Mouse (Mus musculus): Measurements from ENCODE around the gene Tet2. TPM values are rescaled to one million over a fixed set of nuclear protein-coding genes. Genes with fewer than 3 reads are reported as not detected.

Gene Tet2
- total RNA-seq, 4 experiments from 2014 or later: 27.6 to 77.3 (median 50.2) TPM

DNA sequence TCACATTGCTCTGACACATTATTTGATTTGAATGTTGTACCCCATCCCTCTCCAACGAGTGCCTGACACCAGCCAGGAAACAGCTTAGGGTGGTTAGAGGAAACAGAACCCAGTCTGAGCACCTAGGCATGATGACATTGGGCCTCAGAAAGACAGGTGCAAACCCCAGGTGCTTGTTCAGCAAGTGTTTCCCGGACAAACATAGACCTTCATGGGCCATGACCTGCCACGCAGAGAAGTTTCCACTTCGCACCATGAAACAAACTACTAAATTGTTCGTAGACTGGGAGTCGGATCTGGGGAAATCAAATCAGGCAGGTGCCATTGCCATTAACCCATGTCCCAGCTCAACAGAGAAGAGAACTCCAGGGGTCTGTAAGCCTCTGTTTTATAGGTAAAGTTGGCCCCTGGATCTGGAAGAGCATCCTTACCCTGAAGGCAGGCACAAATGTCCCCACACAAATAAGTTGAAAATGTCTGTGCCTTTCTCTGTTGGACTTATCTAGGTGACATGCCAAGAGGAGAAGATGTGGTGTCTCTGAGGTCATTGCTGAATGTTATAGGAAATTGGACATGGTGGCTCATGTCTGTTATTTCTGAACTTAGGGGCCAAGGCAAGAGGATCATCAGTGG, 109.7 kb downstream of the Tet2 start:
- DNase-seq: no peak

DNA sequence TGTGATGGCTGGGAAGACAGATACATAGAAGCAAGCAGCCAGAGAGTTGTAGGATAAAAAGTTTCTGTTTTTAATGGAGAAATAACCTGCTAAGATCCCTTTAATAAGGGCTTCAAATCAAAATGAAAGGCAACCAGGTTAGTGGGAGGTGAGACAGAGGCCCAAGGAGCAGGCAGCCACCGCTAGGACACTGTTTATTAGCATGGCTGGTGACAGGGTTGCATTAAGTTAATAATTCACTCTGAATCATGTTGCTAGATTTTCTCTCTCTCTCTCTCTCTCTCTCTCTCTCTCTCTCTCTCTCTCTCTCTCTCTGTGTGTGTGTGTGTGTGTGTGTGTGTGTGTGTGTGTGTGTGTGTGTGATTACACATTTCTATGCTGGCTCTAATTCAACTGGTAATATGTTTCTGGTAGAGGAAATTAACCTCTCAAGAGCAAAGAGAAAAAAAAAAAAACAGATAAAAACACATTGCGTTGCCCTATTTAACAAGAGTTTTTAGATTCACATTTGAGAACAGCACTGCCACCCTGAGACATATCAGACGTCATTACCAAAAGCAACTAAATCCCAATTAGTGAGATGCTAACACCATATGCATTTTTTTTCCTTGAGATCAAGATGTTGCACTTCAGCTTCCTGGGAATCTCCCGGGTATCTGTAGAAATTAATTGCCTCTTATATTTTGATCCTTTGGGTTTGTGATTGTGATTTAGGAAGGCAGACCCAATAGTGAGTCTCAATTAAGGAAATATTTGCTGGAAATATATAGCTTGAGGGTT, 115.4 kb downstream of the Tet2 start:
- DNase-seq: no peak

DNA sequence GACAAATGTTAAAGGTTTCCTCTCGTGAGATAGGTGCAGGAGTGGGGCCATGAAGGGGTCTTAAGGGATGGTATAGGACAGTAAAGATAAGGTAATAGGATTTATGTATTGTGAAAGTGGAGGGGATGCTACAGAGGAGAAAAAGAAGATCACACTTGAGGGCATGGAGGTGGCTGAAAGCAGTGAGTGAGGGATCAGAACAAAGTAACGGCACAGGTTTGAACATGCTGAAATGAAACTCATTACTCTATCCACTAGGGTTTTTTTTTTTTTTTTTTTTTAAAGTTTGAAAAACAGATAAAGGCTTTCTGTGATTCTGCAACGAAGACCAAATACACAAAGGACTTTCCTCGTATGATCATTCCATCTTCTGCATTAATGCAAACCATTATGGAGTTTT, 116.9 kb downstream of the Tet2 start:
- no peak for DNase-seq

DNA sequence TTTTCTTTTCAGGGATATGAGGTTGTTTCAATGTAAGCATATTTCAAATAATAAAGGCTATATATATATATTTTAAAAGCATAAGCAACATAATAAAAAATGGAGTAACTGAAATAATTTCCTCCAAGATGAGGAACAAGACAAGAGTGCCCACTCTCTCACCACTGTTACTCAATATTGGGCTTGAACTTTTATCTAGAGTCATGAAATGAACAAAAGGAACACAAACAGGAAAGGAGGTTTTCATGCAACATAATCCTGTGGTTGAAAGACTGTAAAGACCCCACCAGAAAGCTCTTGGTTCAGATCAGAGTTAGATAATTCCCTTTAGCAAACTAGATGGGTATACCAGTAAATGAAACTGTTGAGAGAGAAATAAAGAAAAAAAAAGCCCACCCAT, 121.9 kb downstream of the Tet2 start:
- DNase-seq: no peak

DNA sequence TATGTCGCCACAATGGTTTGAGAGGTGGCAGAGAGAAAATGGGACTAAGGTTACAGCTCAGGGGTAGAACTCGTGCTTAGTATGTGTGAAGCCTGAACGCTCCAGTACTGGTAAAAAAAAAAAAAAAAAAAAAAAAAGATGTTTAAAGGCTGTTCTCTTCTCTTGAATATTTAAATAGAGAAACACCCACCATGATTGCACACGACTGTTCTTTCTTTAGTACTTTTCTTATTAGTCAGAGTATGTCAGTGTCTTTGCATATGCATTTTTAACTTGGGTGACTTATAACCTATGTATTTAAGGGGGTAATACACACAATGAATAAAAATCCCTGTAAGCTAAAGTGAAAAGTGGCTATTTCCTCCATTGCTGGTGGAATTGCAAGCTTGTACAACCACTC, 130.2 kb downstream of the Tet2 start:
- DNase-seq: no peak

Small RNAs within 50 kb of the gene (microRNA-seq; reads per million reads assigned to microRNA genes)
- 0 reads per million in 2 experiments for gene Gm25042

Other genes starting within 250 kb of the Tet2 start
- gene Ppa2, start 235.0 kb downstream of the Tet2 start, total RNA-seq (2022): 10 to 100 TPM; 48.2 to 61.3 (median 57.4) TPM